Mouse (Mus musculus) heart, postnatal 14 days (tissue): ENCODE results near the gene Dync1h1. TPM values are rescaled to one million over a fixed set of nuclear protein-coding genes. Genes with fewer than 3 reads are reported as not detected.

Source experiments
- DNase-seq, 2 experiments: peaks; one replicate each; pipeline ENCODE4 v3.0.0; 2021 to 2022
- intact Hi-C: fragments of 180-260 bp; cut with DNase I; formaldehyde crosslinking; loops from one replicate; pipeline ENCODE4 v1.15.1; 2025
- microRNA-seq, 2 experiments: library from miRNA; unstranded; fragments of <30 nt; microRNA quantifications; one replicate each; pipeline ENCODE4 v1.2.0; 2021 to 2022
- total RNA-seq, 2 experiments: library from RNA; stranded (reverse); gene quantifications; 2 replicates each; pipeline ENCODE4 v1.2.3; 2021

The Dync1h1 gene
- total RNA-seq, 2 experiments from 2014 or later: 147 to 161 TPM

- intact Hi-C loops: no loop called here
- DNase-seq: no peak
Observed at GRCm38 (mm10) chr12:110713784-110714183, 112.5 kb downstream of the Dync1h1 start.

- intact Hi-C loops: no loop called here
- no peak for DNase-seq
Observed at GRCm38 (mm10) chr12:110714215-110714614, 113.0 kb downstream of the Dync1h1 start.

GRCm38 (mm10) chr12:110716004-110716403, 114.8 kb downstream of the Dync1h1 start:
- DNase-seq: no peak
- intact Hi-C loops: no loop called here

Small RNA genes within 50 kb of the gene (microRNA-seq; reads per million reads assigned to microRNA genes)
- 0 reads per million in 2 experiments for gene Gm27299

Other genes starting within 250 kb of the Dync1h1 start
- 100 to 1,000 TPM; 102 to 103 TPM for gene Ppp2r5c, start 154.3 kb upstream of the Dync1h1 start, total RNA-seq
- not detected for gene 1700001K19Rik, start 81.2 kb downstream of the Dync1h1 start, total RNA-seq
- gene Hsp90aa1, start 101.3 kb downstream of the Dync1h1 start, total RNA-seq: 100 to 1,000 TPM in 1 of 2 experiments, 10 to 100 TPM in 1; 98.6 to 163 TPM
- 10 to 100 TPM; 32.9 to 35.2 TPM for gene Wdr20, start 136.5 kb downstream of the Dync1h1 start, total RNA-seq
- under 1 TPM; 0.65 to 0.78 TPM for gene Mok, start 239.5 kb downstream of the Dync1h1 start, total RNA-seq
- 1 to 10 TPM; 7.9 to 8.0 TPM for gene Zfp839, start 248.8 kb downstream of the Dync1h1 start, total RNA-seq